Mouse (Mus musculus) megakaryocyte, embryonic 14.5 days (primary cell): ENCODE results near the gene Epm2aip1.

Source experiments
- FLI1 ChIP-seq: IDR thresholded peaks from 2 replicates; pipeline ENCODE4 v1.6.1; 2012; ENCODE audit warnings: low read length, inconsistent platforms, mixed read lengths
- GATA1 ChIP-seq: IDR thresholded peaks from 3 replicates; pipeline ENCODE4 v1.6.1; 2012; ENCODE audit warnings: mixed read lengths, low read length, inconsistent platforms, borderline replicate concordance

- TF ChIP-seq GATA1 (no peak), FLI1 (no peak)
Measured at GRCm38 (mm10) chr9:111237726-111238125, 34.0 kb upstream of the Epm2aip1 start.
